Mouse (Mus musculus) forebrain, embryonic 14.5 days (tissue): Measurements from ENCODE around the gene Elmo2. TPM values are rescaled to one million over a fixed set of nuclear protein-coding genes. Genes with fewer than 3 reads are reported as not detected.

Source experiments
- ATAC-seq: fragments of 200-750 bp; cut with Nextera tagmentation; 2 replicates; pipeline ENCODE4 v1.8.0; 2017; ENCODE audit warnings: mild to moderate bottlenecking, moderate library complexity
- DNase-seq: peaks from one replicate; pipeline ENCODE4 v3.0.0-alpha.2; 2015; ENCODE audit warnings: low spot score
- H3K27ac ChIP-seq: fragments of 300-500 bp; sonication (generic); 2 replicates; pipeline ENCODE4 v1.5.1; 2014; ENCODE audit warnings: low read depth, mild to moderate bottlenecking, control low read depth, low read length, moderate library complexity
- H3K27me3 ChIP-seq: fragments of 300-500 bp; sonication (generic); replicated peaks from 2 replicates; pipeline ENCODE4 v1.6.1; 2014; ENCODE audit warnings: low read length, control low read depth, mixed read lengths; ENCODE audit not compliant: control insufficient read depth, insufficient read depth
- H3K36me3 ChIP-seq: fragments of 300-500 bp; sonication (generic); 2 replicates; pipeline ENCODE4 v1.6.1; 2014; ENCODE audit warnings: low read length, control low read depth; ENCODE audit not compliant: control insufficient read depth, insufficient read depth
- H3K4me1 ChIP-seq: fragments of 300-500 bp; sonication (generic); 2 replicates; pipeline ENCODE4 v1.6.1; 2014; ENCODE audit warnings: antibody characterized with exemption, low read length, control low read depth; ENCODE audit not compliant: control insufficient read depth, insufficient read depth
- H3K4me2 ChIP-seq: fragments of 300-500 bp; sonication (generic); 2 replicates; pipeline ENCODE4 v1.6.1; 2014; ENCODE audit warnings: mild to moderate bottlenecking, control low read depth, low read length
- H3K4me3 ChIP-seq: fragments of 300-500 bp; sonication (generic); 2 replicates; pipeline ENCODE4 v1.5.1; 2014; ENCODE audit warnings: low read depth, low read length, control low read depth
- H3K9ac ChIP-seq: fragments of 300-500 bp; sonication (generic); 2 replicates; pipeline ENCODE4 v1.6.1; 2014; ENCODE audit warnings: mild to moderate bottlenecking, low read length, control low read depth, moderate library complexity
- H3K9me3 ChIP-seq: fragments of 300-500 bp; sonication (generic); replicated peaks from 2 replicates; pipeline ENCODE4 v1.6.1; 2016; ENCODE audit warnings: low read length, control low read depth, mixed read lengths; ENCODE audit not compliant: control insufficient read depth
- WGBS: fragments of 180-500 bp; shearing (Covaris S2); extraction: QIAGEN DNeasy Blood & Tissue Kit; methylation state at CpG from one replicate; pipeline ENCODE4 v1.1.7; 2014; 5-methylcytosine and 5-hydroxymethylcytosine counted together
- polyA plus RNA-seq: library from polyadenylated mRNA; unstranded; fragments of >200 nt; fragmentation: Nextera tagmentation; extraction: Ambion mirVana; gene quantifications from 2 replicates; pipeline ENCODE4 v1.2.1, GENCODE M21; 2014

Gene Elmo2
- polyA plus RNA-seq, 1 experiment from 2014 or later, result 95.5 TPM

- Histone ChIP-seq H3K27ac (no peak overlapping the region), H3K9ac (no peak overlapping the region), H3K4me1 (peaks cover 19% of the 10 kb centered on the region; the same call in 1 of the 2 replicates), H3K4me2 (no peak overlapping the region), H3K27me3 (peaks cover 47% of the 10 kb centered on the region), H3K4me3 (no peak overlapping the region), H3K36me3 (no peaks in the 10 kb centered on the region), H3K9me3 (no peaks in the 10 kb centered on the region)
- ATAC-seq (no peak), DNase-seq (peak; percentile 48)
- 4% methylated on average over 12 of the region's 12 CpGs for WGBS
These were observed 87.7 kb downstream of the Elmo2 start for GRCm38 (mm10) chr2:165238416-165239145.

Other genes with a start within 250 kb of the Elmo2 start
- not detected in 2 replicates for gene 1700025C18Rik, start 235.7 kb downstream of the Elmo2 start, polyA plus RNA-seq
- 4.8 and 4.9 TPM in 2 replicates for gene Cdh22, start 91.6 kb downstream of the Elmo2 start, polyA plus RNA-seq
- 54.7 and 56.4 TPM in 2 replicates for gene Slc35c2, start 38.6 kb downstream of the Elmo2 start, polyA plus RNA-seq
- 8.1 and 9.1 TPM in 2 replicates for gene Zfp663, start 42.2 kb upstream of the Elmo2 start, polyA plus RNA-seq
- 13.6 and 13.9 TPM in 2 replicates for gene Zfp334, start 61.8 kb upstream of the Elmo2 start, polyA plus RNA-seq
- gene Ocstamp, start 73.9 kb upstream of the Elmo2 start, polyA plus RNA-seq, result not detected in 2 replicates
- gene Slc13a3, start 146.8 kb upstream of the Elmo2 start, polyA plus RNA-seq, result 5.8 and 8.6 TPM in 2 replicates
- 37.0 and 45.0 TPM in 2 replicates for gene Trp53rka, start 166.8 kb upstream of the Elmo2 start, polyA plus RNA-seq
- 1.2 and 1.8 TPM in 2 replicates for gene Slc2a10, start 177.3 kb upstream of the Elmo2 start, polyA plus RNA-seq